Mouse (Mus musculus) embryonic fibroblast, embryonic 13.5 days (primary cell): ENCODE results near the gene Sf3b1.

Source experiments
- CTCF ChIP-seq: IDR thresholded peaks from 2 replicates; pipeline ENCODE4 v1.5.1; 2011; ENCODE audit warnings: mild to moderate bottlenecking, control low read depth, low read length, moderate library complexity, borderline replicate concordance; ENCODE audit not compliant: insufficient read depth
- POLR2A ChIP-seq: IDR thresholded peaks from 2 replicates; pipeline ENCODE4 v1.6.1; 2011; ENCODE audit warnings: low read depth, mild to moderate bottlenecking, control low read depth, low read length, moderate library complexity

- no peak for TF ChIP-seq CTCF
- peak; percentile 60; the same call in 1 of the 2 replicates for TF ChIP-seq POLR2A
Observed at GRCm38 (mm10) chr1:55053005-55053404, 25.7 kb upstream of the Sf3b1 start.
